Mouse (Mus musculus): ENCODE results near the gene Gpc6.

The Gpc6 gene

DNA sequence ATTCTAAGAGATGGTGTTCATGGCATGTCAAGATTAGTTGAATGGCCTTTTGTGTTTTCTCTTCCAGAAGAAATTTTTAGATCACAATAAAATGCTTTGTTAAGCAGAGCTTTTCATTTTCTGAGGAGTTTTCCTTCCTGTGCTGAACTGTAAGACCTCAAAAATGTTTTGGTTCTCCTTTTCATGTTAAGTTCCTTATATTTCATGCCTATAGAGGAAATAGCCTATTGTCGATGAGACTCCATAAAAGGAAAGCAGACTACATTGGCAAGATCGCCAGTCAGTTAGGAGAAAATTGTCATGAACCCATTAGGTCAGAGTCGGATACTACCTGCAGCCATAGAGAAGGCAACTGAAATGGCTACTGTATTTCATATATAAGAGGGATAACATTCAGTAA lies 278.8 kb downstream of the Gpc6 start:
- no peak for ATAC-seq (ENCODE audit: insufficient number of reproducible peaks, low FRiP score, low TSS enrichment)

- ATAC-seq (ENCODE audit: insufficient number of reproducible peaks, low FRiP score, low TSS enrichment) = no peak
These were observed 289.3 kb downstream of the Gpc6 start for GRCm38 (mm10) chr14:117214373-117214772.

DNA sequence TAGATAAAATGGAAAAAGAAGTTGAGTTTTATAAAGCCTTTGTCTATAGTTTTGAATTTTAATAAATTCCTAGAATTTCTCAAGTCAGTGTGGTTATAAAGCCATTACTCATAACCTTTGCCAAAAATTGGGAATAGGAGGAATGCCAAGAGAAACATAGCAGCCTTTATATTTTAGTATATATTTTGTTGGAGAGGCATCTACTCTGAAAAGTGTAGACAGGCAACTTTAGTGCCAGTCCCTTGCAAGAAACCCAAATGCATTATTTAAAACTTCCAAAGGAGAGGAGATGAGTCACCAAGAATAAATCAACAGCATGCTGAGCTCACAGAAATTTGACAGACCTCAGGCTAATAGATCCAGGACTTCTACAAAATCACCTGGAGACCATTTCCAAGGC lies 301.8 kb downstream of the Gpc6 start:
- ATAC-seq (ENCODE audit: insufficient number of reproducible peaks, low FRiP score, low TSS enrichment) = no peak

GRCm38 (mm10) chr14:117230476-117230875 lies 305.4 kb downstream of the Gpc6 start:
- no peak for ATAC-seq (ENCODE audit: insufficient number of reproducible peaks, low FRiP score, low TSS enrichment)

DNA sequence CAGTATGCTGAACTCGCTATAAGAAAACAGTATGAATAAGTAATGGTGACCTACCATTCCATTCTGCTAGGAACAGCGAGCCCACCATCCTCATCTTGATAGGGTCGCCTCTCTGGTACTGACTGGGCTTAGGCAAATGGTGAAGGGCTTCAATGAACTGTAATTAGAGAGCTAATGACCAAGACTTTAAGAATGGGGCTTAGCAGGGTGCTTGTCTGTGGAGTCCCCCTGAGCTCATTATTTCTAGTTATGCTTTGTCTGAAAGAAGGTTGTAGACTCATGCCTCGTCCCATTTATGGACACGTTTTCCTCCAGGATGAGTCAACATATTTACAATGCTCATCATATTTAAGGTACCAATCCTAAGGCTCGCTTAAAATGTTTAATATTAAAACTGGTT lies 313.1 kb downstream of the Gpc6 start:
- ATAC-seq (ENCODE audit: insufficient number of reproducible peaks, low FRiP score, low TSS enrichment) = no peak

- no peak for ATAC-seq (ENCODE audit: insufficient number of reproducible peaks, low FRiP score, low TSS enrichment)
These were observed 314.7 kb downstream of the Gpc6 start for GRCm38 (mm10) chr14:117239694-117240427.

GRCm38 (mm10) chr14:117245631-117246030 lies 320.5 kb downstream of the Gpc6 start:
- ATAC-seq (ENCODE audit: insufficient number of reproducible peaks, low FRiP score, low TSS enrichment) = no peak

DNA sequence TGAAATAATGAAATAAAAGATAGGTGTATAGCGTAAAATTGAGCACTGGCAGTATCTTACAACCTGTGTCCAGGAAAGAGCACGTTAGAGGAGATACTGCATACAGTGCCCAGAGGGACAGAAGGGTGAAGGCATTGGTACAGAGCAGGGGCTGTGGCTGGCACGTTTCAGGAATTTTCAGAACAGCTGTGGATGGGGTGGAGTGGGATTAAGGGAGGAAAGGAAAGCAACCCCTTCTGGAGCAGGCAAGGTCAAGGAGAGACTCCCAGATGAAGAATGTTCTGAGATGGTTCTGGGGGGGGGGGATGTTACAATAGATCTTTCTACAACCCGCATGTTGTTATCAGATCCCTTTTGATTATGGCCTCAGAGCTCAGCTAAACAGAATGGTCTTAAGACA lies 331.1 kb downstream of the Gpc6 start:
- no peak for ATAC-seq (ENCODE audit: insufficient number of reproducible peaks, low FRiP score, low TSS enrichment)

DNA sequence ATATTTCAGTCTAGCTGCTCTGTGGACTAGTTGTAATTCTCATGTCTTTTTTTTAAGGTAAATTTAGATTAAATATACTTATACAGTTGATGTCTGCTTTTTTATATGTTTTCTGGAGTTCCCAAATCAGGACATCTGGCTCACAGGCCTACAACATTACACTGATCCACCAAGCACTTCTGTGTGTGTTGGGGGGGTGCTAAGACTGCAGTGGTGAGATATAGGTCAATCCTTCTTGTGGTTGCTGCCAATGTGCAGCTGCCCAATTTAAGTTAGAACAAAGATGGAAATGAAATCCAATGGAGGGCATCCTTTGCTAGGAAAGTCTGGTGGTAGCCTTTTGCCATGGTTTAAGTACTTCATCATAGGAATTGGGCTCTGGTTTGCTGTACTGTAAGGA lies 340.5 kb downstream of the Gpc6 start:
- ATAC-seq (ENCODE audit: insufficient number of reproducible peaks, low FRiP score, low TSS enrichment) = no peak

DNA sequence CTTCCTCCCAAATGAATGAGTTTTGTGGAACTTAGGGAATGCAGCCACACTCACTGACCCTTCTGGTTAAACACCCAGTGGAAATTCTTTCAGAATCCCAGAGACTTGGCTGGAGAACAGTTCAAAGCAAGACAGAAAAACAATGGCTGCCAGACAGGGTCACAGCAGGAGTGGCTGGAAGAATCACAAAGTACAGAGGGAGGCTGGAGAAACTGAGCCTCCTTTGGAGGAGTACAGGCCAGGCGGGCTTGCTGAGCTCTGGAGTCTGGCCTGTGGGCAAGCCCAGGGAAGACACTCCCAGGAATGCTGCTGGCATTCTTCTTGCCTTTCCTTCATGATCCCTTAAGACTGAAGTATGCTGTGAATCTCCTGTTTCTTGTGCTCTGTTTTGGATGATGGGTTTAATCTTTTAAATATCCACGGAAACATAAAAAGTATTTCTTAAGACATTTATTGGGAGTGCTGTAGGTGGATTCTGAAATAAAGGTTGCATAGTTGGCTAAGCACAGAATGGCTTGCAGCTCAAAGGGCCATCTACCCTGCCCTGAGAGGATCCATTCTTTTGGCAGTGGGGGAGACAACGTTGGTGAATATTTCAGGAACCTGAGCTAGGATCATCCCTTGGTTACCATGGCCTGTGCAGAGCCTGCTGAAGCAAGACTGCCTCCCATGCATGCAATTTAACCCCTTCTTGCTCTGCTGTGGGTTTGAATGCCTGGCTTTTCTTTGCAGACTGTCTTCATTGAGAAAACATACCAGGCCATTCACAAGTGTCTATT lies 342.9 kb downstream of the Gpc6 start:
- ATAC-seq (ENCODE audit: insufficient number of reproducible peaks, low FRiP score, low TSS enrichment) = no peak

- ATAC-seq (ENCODE audit: insufficient number of reproducible peaks, low FRiP score, low TSS enrichment) = no peak
These were observed 358.5 kb downstream of the Gpc6 start for GRCm38 (mm10) chr14:117283631-117284030.

- no peak for ATAC-seq (ENCODE audit: insufficient number of reproducible peaks, low FRiP score, low TSS enrichment)
These were observed 368.6 kb downstream of the Gpc6 start for GRCm38 (mm10) chr14:117293746-117294145.

GRCm38 (mm10) chr14:117296207-117296838 lies 371.2 kb downstream of the Gpc6 start:
- no peak for ATAC-seq (ENCODE audit: insufficient number of reproducible peaks, low FRiP score, low TSS enrichment)

DNA sequence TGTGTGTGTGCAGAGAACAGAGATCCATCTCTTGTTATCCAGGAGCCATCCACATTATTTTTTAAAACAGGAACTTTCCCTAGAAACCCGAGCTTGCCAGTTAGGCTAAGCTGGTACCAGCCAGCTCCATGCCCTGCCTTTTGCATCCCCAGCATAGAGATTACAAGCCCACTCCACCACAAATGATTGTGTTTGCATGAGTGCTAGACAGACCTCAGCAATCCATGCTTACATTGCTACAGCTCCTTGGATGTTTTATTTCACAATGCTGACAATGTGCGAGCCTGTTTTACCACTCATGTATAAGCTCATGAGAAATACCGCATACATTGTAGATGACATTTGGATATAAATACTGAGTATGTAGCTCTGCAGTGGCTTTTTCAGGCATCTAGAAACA lies 375.9 kb downstream of the Gpc6 start:
- ATAC-seq (ENCODE audit: insufficient number of reproducible peaks, low FRiP score, low TSS enrichment) = no peak

GRCm38 (mm10) chr14:117303901-117304722 lies 379.0 kb downstream of the Gpc6 start:
- ATAC-seq (ENCODE audit: insufficient number of reproducible peaks, low FRiP score, low TSS enrichment) = no peak

DNA sequence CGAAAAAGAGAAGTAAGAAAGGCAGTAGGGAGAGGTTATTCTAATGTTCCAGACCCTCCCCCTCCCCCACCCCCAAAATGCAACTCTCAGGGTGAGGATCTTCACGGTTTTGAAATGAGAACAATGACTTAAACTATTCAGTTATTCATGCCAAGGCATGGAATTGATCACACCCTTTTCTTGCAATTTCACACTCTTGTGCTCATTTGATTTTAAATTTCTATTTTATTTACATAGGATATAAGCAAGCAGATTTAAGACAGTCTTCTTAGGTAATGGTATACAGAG lies 379.6 kb downstream of the Gpc6 start:
- no peak for ATAC-seq (ENCODE audit: insufficient number of reproducible peaks, low FRiP score, low TSS enrichment)

DNA sequence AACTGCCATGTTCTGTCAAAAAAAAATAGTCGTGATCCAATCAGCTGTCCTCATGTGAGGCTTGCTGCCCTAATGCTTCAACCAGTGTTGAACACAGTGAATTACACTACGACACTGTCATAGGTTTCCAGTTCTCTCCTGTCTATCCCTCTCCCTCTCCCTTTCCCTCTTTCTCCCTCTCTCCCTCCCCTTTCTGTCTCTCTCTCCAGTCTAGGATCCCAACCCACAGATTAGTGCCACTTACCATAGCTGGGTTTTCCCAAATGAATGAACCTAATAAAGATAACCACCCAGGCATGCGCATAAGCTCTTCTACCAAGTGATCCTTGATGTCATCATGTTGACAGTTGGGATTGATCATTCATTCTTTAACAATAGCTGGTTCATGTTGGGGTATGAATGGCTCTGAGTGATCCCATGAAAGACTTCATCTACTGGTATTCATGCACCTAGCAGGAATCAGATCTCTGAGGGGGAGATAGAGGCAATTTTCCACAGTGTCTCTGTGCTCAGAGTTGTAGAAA lies 384.9 kb downstream of the Gpc6 start:
- no peak for ATAC-seq (ENCODE audit: insufficient number of reproducible peaks, low FRiP score, low TSS enrichment)

DNA sequence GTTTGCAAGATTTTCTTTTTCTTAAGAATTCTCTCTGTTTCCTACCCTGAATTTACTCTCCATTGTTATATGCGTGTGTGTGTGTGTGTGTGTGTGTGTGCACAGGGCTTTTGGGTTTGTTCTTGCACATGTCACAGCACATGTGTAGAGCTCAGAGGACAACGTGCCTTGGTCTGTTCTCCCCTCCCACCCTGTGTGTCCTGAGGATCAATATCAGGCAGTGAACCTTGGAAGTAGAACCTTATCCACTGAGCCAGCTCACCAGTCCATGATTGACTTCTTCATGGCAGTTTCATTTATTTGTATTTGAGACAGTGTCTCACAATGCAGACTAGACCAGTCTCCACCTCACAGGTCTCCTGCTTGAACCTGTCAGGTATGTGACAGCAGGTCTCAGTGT lies 399.1 kb downstream of the Gpc6 start:
- no peak for ATAC-seq (ENCODE audit: insufficient number of reproducible peaks, low FRiP score, low TSS enrichment)

DNA sequence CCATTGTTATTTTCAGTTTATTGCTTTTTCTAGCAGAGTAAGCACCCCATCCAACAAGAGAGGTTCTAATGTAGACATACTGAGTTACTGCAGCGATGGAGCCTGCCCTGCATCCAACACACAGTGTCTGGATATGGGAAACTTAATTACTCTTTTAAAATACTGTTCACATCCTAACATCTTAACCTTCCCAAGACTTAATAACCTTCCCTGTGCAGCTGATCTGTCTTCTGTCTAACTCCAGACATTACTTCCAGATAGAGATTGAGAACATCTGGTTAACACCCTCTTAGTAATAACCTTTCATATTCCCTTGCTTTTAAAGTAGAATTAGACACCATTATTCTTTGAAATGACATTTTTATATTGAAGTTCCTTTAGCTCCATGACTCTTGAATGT lies 407.1 kb downstream of the Gpc6 start:
- no peak for ATAC-seq (ENCODE audit: insufficient number of reproducible peaks, low FRiP score, low TSS enrichment)

DNA sequence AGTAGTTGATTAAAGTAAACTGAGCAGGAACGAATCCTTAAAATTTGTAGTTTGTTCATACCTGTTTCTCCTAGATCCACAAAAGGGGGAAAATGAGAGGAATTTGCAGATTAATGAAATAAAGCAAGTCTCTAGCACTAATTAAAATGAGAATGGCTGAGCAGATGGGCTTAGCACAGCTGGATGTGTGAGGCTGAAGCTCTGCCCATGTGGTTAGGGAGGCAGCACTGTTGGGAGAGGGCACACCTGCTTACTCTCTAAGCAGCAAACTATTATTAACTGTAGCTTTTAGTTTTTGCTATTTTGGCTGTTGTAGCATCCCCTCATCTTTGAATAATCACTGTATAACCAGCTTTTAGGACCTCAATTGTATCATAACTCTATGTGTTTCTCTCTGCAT lies 412.2 kb downstream of the Gpc6 start:
- ATAC-seq (ENCODE audit: insufficient number of reproducible peaks, low FRiP score, low TSS enrichment) = no peak

DNA sequence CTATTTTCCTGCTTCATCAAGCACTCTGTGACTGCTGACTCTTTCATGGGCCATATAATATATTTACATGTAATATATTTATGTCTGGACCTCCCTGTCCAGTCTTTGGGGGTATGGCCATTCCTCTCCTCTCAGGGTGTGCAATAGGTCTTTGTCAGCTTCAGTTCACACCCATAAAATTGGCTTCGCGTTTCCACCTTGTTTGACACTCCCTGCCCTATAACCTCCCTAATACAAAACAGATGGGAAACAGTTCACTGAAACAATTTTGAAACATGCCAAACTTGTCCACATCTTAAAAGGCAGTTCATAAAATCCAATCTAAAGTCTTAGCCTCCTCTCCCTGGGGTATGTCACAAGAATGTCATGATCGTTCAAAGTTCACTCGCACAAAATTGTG lies 415.4 kb downstream of the Gpc6 start:
- ATAC-seq (ENCODE audit: insufficient number of reproducible peaks, low FRiP score, low TSS enrichment) = no peak

Measured in cerebellum, adult (tissue).